In the genomic region with DNA sequence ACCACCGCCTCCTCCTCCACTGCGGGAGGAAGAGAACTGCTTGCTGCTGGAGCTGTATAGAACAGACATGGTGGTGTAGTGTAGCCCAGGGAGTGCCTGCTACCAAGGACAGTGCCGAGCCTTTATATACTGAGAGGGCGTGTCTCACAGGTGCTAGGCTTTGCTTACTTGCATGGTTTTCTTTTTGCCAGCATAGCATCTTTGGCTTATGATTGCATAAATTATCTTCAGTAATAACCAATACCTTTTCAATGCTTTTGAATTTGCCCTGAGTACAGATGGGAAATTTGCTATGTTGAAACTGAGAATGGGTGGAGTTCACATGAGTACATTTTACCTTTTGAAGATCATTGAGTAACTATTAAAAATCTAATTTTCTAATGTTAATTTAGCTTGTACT, we compare ENCODE assay signal across 10 mouse cellular contexts. TPM values are rescaled to one million over a fixed set of nuclear protein-coding genes. Genes with fewer than 3 reads are reported as not detected.
DNase-seq lines count a peak whose midpoint lies in the region; ATAC-seq and TF ChIP-seq lines count a peak whose summit lies in the region.
"Had no signal": no experiment of that assay in that cellular context is flagged by ENCODE, and none has a peak within 500 bp of the region (broad histone marks: within the 10 kb centered on the region; RNA-seq: fewer than 3 reads in every experiment).

A gene (minus strand): TSS at position 101 of the 400 bp plus-strand sequence.

- H3K9me3 ChIP-seq in heart, embryonic 11.5 days (replicated peaks; ENCODE audit: control insufficient read depth, low read length): no peaks in the 10 kb centered on the region
- no peaks in the 10 kb centered on the region for H3K9me3 ChIP-seq in lung, embryonic 16.5 days (ENCODE audit: control insufficient read depth, low read length)
- no peaks in the 10 kb centered on the region for H3K9me3 ChIP-seq in stomach, embryonic 16.5 days (replicated peaks; ENCODE audit: control insufficient read depth, low read length)

- H3K4me1 ChIP-seq in heart, embryonic 11.5 days (ENCODE audit: control insufficient read depth, insufficient read depth, low read length): no peaks in the 10 kb centered on the region
- no peaks in the 10 kb centered on the region for H3K4me1 ChIP-seq in heart, adult 2 months (ENCODE audit: control insufficient read depth, insufficient read depth, low read length)
- peaks cover 5% of the 10 kb centered on the region for H3K4me1 ChIP-seq in lung, embryonic 16.5 days (replicated peaks; ENCODE audit: control insufficient read depth, insufficient read depth, low read length)
- peaks cover 2% of the 10 kb centered on the region; the same call in 1 of the 2 replicates for H3K4me1 ChIP-seq in stomach, embryonic 16.5 days (ENCODE audit: control insufficient read depth, insufficient read depth, low read length)

- 69% methylated on average over 4 of the region's 4 CpGs for WGBS in heart, embryonic 11.5 days (ENCODE audit: insufficient replicate concordance)
- WGBS in heart, adult 2 months: 79% methylated on average over 4 of the region's 4 CpGs
- 78% methylated on average over 4 of the region's 4 CpGs for WGBS in lung, embryonic 16.5 days
- 73% methylated on average over 4 of the region's 4 CpGs for WGBS in stomach, embryonic 16.5 days

- intact Hi-C loops in heart, adult 2 months (cut with DNase I): no loop called here

- no peak within 1 kb of the TSS for H3K4me2 ChIP-seq in heart, embryonic 11.5 days
- H3K4me2 ChIP-seq in lung, embryonic 16.5 days (ENCODE audit: low read depth, low read length): no peak within 1 kb of the TSS
- H3K4me2 ChIP-seq in stomach, embryonic 16.5 days (ENCODE audit: low read depth, low read length): no peak within 1 kb of the TSS

- H3K79me2 ChIP-seq in heart, adult 2 months (replicated peaks; ENCODE audit: control insufficient read depth, insufficient read depth, low read length): no peaks in the 10 kb centered on the region; the same call in 1 of the 2 replicates

- ATAC-seq in heart, embryonic 11.5 days (replicated peaks; ENCODE audit: insufficient number of reproducible peaks, low FRiP score, low TSS enrichment): no peak
- no peak for ATAC-seq in lung, embryonic 16.5 days (ENCODE audit: low read depth)
- ATAC-seq in stomach, embryonic 16.5 days (ENCODE audit: insufficient read depth, low FRiP score): no peak

- TF ChIP-seq EP300 in heart, adult 2 months (IDR thresholded peaks at IDR 0.05; ENCODE audit: insufficient read depth, low read depth, low read length): no peak

- no peaks in the 10 kb centered on the region for H3K36me3 ChIP-seq in heart, embryonic 11.5 days (ENCODE audit: control insufficient read depth, insufficient read depth, low read length)
- no peaks in the 10 kb centered on the region for H3K36me3 ChIP-seq in heart, adult 2 months (ENCODE audit: control insufficient read depth, insufficient read depth, low read length)
- no peaks in the 10 kb centered on the region for H3K36me3 ChIP-seq in lung, embryonic 16.5 days (ENCODE audit: control insufficient read depth, insufficient read depth, low read length)
- H3K36me3 ChIP-seq in stomach, embryonic 16.5 days (ENCODE audit: control insufficient read depth, insufficient read depth, low read length): no peaks in the 10 kb centered on the region

- TF ChIP-seq CTCF in heart, adult 2 months (IDR thresholded peaks at IDR 0.05): no peak

- no peak within 1 kb of the TSS for H3K4me3 ChIP-seq in heart, embryonic 11.5 days (ENCODE audit: low read depth, low read length)
- H3K4me3 ChIP-seq in heart, adult 2 months: no peak within 1 kb of the TSS
- no peak within 1 kb of the TSS for H3K4me3 ChIP-seq in lung, embryonic 16.5 days (ENCODE audit: low read length)
- no peak within 1 kb of the TSS for H3K4me3 ChIP-seq in stomach, embryonic 16.5 days (replicated peaks; ENCODE audit: low read length)
- H3K4me3 ChIP-seq: erythroblast, embryonic 14.5 days had no signal

- no peak within 1 kb of the TSS for H3K9ac ChIP-seq in heart, embryonic 11.5 days (ENCODE audit: low read depth, low read length)
- no peak within 1 kb of the TSS for H3K9ac ChIP-seq in heart, adult 2 months (ENCODE audit: low read depth, low read length)
- H3K9ac ChIP-seq in lung, embryonic 16.5 days (ENCODE audit: low read length): no peak within 1 kb of the TSS
- no peak within 1 kb of the TSS for H3K9ac ChIP-seq in stomach, embryonic 16.5 days (ENCODE audit: low read length)

- TF ChIP-seq POLR2A in heart, adult 2 months (IDR thresholded peaks at IDR 0.05; ENCODE audit: insufficient read depth, low read depth, low read length): no peak

- H3K27ac ChIP-seq in heart, embryonic 11.5 days (ENCODE audit: low read depth, low read length): no peak within 1 kb of the TSS
- no peak within 1 kb of the TSS for H3K27ac ChIP-seq in heart, adult 2 months
- no peak within 1 kb of the TSS for H3K27ac ChIP-seq in lung, embryonic 16.5 days (ENCODE audit: low read length)
- no peak within 1 kb of the TSS for H3K27ac ChIP-seq in stomach, embryonic 16.5 days (ENCODE audit: low read length)

- H3K27me3 ChIP-seq in heart, embryonic 11.5 days (ENCODE audit: control insufficient read depth, insufficient read depth, low read length): no peaks in the 10 kb centered on the region
- no peaks in the 10 kb centered on the region for H3K27me3 ChIP-seq in heart, adult 2 months (ENCODE audit: control insufficient read depth, insufficient read depth, low read length)
- no peaks in the 10 kb centered on the region for H3K27me3 ChIP-seq in lung, embryonic 16.5 days (ENCODE audit: control insufficient read depth, insufficient read depth, low read depth, low read length)
- H3K27me3 ChIP-seq in stomach, embryonic 16.5 days (ENCODE audit: control insufficient read depth, insufficient read depth, low read length): no peaks in the 10 kb centered on the region

- no peak for DNase-seq in heart, adult 2 months
- no peak for DNase-seq in lung, postnatal 36 days
- no peak for DNase-seq in layer of hippocampus, postnatal 25 days (ENCODE audit: extremely low spot score in 1 of 2, low spot score in 1 of 2)
- DNase-seq in spleen, adult 12 weeks (ENCODE audit: low spot score): no peak
- DNase-seq in B cell, adult 2 months: no peak
- DNase-seq: adrenal gland, postnatal 14 days had no signal

RNA-seq across cellular contexts. Expression of the gene that starts here (rescaled TPM):
- polyA plus RNA-seq in heart, embryonic 11.5 days (2014; fragmentation: Nextera tagmentation; extraction: Ambion mirVana): 12.9 and 14.9 TPM in 2 replicates
- total RNA-seq in heart, adult 2 months (2021): 1 to 10 TPM; 4.4 to 5.1 TPM
- polyA plus RNA-seq in heart, adult 2 months (2012; rRNA removed): 0.76 and 1.6 TPM in 2 replicates
- polyA plus RNA-seq in lung, embryonic 16.5 days (2015; fragmentation: Nextera tagmentation; extraction: Ambion mirVana): 21.6 and 23.2 TPM in 2 replicates
- 10 to 100 TPM; 12.6 to 15.7 TPM for total RNA-seq in layer of hippocampus, postnatal 25 days (2021)
- 22.3 and 24.1 TPM in 2 replicates for polyA plus RNA-seq in stomach, embryonic 16.5 days (2015; fragmentation: Nextera tagmentation; extraction: Ambion mirVana)
